Mouse (Mus musculus) lung, postnatal 10 days (tissue): ENCODE measurements around the gene Fignl2.
A peak's percentile ranks its signal among the peaks of the same experiment; 100 is the strongest.

ENCODE experiments used
- DNase-seq: peaks from one replicate; pipeline ENCODE4 v3.0.0; 2021

Gene Fignl2

DNA sequence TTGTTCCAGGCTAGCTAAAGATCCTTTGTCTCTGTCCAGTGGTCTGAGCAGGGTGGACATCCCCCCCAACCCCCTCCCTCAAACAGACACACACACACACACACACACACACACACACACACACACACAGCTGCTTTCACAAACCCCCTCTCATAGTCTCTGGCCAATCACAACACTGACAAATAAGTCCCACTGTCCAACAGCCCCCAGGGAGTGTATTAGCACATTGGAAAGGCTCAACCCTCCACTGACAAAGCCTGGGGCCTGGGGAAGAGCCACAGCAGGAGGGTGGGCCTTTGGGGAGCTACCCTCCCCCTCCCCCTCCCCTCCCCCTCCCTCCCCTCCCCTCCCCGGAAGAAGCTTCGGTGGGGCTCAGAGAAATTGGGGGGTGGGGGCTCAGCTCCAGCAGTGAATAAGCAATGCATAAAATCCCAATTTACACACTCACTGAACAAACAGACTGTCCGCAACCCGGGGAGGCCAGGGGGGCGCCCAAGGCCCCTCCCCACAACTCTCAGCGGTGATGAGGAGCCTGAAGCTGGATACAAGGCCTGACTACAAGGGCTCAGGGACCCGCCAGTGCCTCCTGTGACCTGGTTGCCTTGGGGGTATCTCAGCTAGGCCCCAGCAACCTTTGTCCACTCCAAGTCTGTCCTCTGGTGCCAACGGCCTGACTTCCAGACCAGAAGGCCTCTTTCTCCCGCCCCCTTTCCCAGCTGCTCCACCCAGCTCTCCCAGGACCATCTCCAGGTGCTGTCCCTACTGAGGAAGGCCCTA, 11.3 kb downstream of the Fignl2 start:
- no peak for DNase-seq

DNA sequence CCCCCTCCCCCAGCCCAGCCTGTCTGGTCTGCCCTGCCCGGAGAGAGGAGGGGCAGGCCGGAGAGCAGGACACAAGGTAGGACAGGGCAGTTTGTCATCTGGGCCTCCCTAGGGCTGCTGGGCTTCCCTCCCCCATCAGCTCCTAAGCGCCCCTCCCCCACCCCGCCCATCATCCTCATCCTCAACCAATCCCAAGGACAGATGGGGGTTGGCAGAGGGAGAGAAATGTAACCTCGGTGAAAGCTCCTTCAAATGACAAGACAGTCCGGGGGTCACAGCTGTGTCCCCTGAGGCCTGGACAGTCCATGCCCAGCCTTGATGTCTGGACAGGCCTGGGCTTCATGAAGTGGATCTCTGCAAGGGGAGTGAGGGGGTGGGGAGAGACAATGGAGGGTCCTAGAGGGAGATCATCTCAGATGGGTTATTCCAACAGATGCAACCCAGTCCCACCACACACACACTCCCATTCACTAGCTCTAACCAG, 12.0 kb downstream of the Fignl2 start:
- DNase-seq = no peak

DNA sequence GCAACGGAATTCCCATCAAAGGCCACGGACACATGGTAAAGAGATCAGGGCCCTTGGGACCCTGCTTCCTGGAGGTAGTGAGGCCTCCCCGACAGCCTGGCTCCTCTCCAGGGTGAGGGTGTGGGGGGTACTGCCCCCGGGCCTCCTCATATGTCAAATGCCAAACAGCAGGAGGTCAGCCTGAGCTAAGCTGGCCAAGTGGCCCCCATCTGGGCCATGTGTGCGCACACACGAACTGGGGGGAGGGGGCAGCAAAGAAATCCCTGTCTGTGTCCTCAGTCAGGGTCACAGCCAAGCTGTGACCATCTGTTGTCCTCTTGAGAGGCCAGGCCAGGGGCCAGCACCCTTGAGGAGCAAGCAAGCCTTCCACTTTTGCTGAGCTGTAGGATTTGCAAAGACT, 13.3 kb downstream of the Fignl2 start:
- DNase-seq = peak; percentile 76

DNA sequence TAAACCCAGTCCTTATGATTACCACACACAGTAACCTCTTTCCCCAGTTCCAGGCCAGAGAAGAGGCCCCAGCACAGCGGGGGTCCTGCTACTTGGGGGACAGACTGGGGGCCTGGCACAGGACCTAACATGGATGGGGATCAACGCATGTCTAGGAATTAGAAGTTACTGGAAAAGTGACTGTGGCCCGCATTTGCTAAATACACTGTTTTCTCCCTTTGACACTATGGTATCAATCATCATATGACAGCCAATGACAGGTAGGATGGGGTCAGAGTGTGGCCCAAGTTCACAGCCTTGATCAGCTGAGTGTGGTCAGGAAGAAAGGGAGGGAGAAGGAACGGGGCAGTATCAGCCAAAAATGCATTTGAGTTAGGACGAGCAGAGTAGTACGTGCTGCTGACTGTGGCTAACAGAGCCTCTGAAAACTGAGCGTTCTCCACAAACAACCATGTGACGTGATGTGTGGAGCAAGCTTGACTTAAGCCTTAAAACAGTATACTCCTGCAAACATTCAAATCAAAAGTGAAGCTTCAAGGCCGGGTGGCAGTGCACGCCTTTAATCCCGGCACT, 18.0 kb downstream of the Fignl2 start:
- DNase-seq = no peak

DNA sequence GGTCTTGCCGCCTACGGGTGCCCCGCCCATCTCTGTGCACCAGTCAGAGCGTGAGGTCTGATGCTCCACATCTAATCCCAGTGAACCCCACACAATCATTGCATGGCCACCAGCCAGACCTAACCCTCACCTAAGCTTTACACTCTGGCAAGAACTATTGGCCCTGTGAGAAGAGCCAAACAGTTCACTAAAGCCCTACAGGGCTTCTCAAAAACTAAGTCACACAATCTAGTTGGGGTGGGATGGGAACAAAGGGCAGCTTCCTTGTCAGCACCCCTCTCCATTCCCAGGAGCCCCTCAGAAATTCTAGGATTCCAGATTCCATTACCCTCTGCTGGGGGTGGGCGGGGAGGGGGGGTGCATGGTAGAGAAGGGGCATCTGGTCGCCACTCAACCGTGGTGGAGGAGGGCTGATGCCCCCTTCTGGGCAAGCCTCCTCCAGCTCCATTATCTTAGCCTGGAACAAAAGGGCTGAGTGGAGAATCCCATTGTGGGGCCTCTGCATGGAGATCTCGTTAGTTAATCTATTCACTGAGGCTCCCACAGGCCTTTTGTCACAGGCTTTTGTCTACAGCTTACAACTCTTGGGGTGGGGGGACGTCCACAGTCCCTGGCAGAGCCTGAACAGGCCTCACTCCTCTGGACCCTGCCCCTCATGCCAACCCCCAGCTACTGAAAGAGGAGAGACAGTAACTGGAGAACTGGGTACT, 18.6 kb downstream of the Fignl2 start:
- no peak for DNase-seq

DNA sequence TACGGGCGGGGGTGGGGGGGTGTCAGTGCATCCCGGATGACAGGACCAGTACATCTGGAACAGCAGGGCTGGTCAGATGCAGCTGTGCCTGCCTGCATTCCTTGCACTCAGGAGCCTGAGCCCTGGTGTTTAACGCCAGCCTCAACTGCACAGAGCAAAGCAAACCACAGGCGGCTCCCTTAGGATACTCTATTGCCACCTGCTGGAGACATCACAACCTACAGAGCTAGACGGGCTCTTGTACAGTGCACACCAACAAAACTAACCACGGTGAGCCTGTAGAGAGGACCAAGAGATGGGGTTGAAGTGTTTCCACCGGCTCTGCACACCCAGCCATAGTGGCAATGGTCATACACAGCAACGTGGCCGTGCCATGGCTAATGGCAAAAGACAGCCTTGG, 22.1 kb downstream of the Fignl2 start:
- peak; percentile 82 for DNase-seq

DNA sequence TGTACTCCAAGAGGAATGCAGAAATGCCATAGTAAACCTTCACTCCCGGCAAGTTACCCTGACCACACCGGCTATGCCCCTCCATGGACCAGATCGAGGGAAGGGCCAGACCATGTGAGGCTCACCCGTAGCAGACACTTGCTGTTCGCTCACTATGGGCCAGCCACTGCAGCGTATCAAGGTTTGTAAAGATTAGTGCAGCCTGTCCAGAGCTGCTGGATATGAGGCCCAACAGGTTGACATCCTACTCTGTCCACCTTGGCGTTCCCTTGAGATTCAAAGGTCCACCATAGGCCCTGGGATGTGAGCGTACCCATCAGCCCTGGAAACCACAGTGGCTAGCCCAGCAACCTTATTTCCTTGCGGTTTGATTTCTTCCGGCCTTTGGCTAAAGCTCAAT, 23.8 kb downstream of the Fignl2 start:
- DNase-seq = no peak

DNA sequence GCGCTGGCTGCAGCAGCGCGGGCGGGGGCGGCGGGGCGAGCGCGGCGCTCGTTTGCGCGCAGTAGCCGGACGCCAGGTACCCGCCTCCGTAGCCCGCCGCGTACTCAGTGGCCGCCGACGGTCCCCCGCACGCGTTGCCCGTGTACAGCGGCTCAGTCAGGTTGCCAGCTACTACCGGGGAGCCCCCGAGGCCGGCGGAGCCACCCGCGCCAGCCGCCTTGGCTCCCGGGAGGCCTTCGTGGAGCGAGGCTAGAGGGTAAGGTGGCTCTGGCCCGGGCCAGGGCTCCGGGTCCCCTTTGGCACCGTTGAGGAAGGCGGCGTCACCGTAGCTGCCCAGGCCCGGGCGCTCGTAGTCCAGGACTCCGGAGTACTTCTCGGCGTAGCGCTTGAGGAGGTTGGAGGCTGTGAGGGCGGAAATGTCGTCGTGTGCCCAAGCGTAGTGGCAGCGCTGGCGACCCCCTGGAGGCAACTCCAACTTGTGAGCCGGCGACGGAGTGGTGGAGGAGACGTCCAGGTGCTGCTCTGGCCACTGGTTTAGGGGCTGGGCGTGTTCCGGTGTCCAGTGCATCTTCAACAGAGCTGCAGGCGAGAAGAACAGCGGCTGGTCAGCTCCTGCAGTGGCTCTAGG, 24.4 kb downstream of the Fignl2 start:
- DNase-seq = no peak

DNA sequence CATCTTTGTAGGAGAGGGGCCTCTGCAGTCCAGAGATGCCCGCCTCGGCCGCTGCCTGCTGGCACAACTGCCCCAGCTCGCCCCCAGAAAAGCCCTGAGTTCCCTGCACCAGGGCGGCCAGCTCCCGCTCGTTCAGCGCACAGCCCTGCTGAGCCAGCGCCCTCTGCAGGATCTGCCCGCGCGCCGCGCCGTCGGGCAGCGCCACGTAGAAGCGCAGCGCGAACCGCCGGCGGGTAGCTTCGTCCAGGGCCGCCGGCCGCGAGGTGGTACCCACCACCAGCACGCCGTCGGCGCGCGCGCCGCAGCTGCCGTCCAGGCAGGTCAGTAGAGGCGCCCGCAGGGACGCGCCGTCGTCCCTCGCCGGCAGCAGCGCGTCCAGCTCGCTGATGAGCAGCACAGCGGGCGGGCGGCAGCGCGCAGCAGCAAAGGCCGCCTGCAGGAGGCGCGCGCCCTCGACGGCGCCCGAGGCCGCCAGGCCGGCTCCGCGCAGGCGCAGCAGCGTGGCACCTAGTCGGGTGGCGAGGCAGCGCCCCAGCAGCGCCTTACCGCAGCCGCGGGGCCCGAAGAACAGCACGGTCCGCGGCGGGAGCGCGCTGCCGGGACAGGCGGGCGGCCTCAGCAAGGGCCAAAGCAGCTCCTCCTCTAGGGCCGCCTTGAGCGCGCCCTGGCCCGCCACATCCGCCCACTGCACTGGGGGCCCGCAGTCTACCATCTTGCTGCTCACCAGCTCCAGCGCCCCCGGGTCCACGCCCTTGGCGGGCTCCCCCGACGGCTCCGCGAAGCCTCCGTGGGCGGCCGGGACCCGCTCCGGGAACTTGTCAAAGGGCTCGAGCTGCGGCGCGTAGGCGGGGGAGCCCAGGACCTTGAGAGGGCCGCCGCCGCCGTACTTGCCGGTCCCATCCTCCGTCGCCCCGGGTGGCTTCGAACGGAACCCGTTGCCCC, 25.5 kb downstream of the Fignl2 start:
- DNase-seq = no peak

DNA sequence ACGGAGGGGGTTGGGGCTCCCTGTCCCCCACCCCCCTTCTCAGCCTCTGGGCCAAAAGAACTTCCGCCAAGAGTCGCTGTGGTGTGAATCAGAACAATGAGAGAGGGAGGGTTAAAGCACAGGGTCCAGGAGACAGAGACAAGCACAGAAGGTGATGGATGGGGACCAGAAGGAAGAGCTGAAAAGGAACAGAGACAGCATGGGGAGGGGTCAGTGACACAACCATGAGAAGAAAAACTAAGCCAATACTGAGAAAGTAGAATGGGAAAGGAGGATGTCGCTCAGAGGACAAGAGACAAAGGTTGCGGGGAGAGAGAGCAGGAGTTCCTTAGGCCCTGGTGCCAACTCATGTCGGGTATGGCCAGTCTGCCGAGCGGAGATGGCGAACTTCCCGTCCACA, 26.5 kb downstream of the Fignl2 start:
- DNase-seq = no peak

DNA sequence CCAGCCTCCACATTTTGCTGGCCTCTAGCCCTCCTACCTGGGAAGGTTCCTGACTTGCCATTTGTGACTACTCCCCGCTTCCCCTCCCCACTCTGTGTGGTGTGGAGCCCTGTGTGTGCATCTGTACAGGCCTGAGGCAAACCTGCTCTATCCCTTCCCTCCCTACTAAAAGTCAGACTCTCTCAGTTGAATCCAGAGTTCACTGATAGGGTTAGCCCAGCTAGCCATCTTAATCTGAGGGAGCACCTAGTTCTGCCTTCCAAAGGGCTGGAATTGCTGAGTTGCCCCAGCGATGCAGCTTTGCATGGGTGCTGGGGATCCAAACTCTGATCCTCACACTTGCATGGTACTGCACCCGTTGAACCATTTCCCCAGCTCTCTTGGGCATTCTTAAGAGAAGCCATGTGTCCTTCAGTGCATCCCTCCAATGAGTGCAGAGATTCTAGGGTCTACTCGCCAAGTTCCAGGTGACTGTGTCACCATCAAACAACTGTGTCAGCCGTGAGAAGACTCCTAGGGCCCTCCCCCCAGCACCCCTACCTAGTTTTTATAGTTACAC, 29.9 kb downstream of the Fignl2 start:
- DNase-seq = no peak

DNA sequence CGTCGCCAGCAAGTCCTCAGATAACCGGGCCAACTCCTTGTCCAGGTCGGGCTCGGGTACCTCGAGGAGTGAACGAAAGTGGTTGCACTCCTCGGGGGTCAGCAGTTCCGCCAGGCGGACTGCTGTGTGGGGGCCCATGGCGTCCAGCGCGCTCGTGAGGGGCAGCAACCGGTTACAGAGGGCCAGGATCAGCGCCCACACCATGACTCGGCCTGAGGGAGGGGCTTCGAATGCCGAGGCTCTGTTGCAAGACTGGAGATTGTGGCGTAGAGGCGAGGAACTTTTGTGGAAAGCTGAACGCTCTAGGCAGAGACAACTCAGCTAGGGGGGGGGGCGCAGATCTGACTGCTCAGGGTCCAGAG, 31.2 kb downstream of the Fignl2 start, which contains the start of gene Gm47841:
Gene Gm47841, minus strand, starts transcription at position 204 of the 362 bp plus-strand sequence.
- DNase-seq = peak; percentile 66

DNA sequence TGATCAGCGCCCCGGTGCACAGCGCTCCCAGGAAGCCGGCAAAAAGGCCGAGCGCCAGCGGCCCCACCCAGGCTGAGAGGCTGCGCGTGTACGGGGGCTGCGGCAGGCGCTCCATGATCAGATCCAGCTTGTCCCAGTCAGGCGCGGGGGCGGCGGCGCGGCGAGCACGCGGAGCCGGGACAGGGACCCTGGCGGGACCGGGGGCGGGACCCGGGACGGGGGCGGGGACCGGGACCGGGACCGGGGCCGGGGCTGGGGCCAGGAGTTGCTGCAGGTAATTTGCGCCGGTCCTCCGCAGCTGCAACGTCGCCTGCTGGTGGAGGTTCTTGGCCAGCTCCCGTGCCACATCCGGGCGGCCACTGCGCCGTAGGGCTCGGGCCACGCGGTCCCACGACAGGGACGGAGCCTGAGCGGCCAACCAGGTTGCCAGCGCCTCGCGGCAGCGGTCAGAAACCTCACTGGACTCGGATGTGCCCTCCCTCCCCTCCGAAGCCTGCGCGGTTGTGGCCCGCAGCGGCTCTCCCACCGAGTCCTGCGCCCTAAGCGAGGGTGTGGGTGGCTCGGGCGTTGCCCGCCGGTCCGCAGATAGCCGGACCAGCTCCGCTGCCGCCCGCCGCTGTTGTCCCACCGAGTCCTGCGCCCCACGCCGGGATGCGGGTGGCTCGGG, 31.7 kb downstream of the Fignl2 start:
- peak; percentile 64 for DNase-seq

DNA sequence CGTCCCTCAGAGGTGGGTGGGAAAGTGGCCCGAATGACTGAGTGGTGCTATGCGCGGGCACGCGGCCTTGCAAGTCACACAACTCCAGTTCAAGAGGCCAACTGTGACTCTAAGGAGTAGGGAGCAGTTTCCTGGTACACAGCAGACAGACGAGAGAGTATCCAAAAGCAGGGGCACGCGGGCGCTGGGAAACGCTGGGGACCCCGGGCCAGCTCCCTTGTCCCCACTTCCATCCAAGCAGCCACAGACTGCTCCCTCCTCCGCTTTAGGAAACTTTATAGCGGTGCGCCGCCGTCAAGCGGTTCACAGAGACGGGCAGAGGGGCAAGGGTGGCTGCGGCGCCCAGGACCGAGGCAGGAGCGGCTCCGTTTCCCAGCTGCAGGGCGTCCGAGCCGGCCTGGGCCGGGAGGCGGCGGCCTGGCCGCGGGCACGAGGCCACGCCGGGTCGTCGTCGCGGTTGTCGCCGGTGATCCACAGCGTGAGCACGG, 32.3 kb downstream of the Fignl2 start:
- no peak for DNase-seq

DNA sequence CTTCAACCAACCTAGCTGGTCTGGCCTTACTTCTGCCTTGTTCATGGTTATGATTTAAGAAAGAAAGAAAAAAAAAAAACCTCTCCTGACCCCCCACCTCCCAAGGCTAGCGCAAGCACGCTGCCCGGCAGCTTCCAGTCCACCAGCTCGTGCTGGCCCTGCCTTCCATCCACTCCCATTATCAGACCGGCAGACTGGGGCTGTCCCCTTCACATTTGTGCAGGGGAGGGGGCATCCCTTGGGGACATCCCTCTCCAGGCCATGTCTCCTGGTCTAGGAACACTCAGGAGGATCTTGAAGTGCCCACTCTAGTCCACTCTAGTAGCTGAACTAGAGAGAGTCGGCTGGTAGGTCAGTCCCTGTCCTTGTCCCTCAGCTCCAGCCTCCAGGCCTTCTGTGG, 33.8 kb downstream of the Fignl2 start:
- no peak for DNase-seq

DNA sequence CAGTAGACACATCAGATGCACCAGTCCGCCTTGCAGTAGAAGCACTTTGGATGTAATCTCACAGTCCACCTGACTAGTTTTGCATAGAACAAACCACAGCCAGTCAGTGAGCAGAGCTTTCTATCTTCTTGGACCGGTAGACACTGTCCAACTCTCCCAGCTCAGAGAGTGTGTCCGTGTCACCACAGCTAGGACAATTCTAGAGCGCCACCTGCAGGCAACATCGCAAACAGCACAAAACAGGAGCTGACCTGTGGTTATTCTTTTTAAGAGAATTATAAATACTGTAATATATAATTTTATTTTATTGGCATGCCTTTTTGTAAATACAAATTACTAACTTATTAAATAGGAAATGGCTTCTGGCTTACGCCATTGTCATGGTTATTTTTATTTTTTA, 35.8 kb downstream of the Fignl2 start:
- peak; percentile 80 for DNase-seq

DNA sequence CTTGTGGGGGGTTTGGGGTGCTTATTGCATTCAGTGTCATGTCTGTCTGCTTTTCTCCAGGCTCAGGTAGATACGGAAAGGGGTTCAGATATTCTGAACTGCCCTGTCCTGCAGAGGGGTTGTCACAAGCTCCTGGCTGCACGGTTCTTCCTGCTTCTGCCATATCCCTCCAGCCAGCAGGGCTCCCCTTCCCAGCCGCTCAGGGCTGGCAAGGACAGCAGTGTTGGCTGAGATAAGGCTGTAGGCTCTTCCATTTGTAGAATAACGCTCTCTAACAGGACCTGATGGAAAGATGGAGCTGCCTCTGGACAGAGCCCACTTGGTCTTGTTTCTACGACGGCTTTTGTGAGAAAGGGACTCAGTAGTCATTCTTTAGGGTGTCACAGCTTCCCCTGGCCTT, 36.4 kb downstream of the Fignl2 start:
- DNase-seq = no peak

DNA sequence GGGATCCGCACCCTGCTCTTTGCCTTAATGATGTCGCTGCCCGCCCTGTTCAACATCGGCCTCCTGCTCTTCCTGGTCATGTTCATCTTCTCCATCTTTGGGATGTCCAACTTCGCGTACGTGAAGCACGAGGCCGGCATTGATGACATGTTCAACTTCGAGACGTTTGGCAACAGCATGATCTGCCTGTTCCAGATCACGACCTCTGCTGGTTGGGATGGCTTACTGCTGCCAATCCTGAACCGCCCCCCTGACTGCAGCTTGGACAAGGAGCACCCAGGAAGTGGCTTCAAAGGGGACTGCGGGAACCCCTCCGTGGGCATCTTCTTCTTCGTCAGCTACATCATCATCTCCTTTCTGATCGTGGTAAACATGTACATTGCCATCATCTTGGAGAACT, 38.7 kb downstream of the Fignl2 start:
- DNase-seq = peak; percentile 60

DNA sequence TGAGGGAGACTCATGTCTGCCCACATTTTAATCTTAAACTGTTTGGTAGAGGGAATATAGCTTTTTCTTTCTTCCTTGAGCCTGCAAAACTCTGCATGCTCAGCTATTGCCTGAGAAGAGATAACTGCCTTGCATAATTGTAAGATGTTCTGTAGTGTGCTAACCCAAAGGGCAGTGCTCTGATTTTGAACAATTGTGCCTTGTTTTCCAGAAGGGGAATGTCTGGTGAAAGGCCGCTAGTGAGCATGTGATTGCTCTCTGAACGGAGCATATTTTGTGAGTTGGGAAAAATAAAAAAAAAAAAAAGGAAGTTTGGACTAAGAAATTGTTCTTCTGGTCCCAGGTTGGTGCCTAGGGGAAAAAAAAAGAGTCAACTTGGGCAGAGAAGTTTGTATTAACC, 49.4 kb downstream of the Fignl2 start:
- DNase-seq = no peak

DNA sequence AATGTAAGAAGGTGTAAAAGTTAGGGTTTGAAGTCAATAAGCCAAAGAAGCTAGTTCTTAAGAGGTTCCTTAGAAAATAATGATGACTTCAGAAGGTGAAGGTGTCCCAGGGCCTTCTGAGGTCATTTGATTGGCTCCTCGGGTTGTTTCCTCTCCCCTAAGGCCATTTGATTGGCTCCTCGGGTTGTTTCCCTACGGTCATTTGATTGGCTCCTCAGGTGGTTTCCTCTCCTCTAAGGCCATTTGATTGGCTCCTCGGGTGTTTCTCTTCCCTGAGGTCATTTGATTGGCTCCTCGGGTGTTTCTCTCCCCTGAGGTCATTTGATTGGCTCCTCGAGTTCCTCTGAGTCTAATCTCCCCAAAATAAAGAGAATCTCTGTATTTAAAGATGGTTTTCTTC, 67.0 kb downstream of the Fignl2 start:
- DNase-seq = no peak

DNA sequence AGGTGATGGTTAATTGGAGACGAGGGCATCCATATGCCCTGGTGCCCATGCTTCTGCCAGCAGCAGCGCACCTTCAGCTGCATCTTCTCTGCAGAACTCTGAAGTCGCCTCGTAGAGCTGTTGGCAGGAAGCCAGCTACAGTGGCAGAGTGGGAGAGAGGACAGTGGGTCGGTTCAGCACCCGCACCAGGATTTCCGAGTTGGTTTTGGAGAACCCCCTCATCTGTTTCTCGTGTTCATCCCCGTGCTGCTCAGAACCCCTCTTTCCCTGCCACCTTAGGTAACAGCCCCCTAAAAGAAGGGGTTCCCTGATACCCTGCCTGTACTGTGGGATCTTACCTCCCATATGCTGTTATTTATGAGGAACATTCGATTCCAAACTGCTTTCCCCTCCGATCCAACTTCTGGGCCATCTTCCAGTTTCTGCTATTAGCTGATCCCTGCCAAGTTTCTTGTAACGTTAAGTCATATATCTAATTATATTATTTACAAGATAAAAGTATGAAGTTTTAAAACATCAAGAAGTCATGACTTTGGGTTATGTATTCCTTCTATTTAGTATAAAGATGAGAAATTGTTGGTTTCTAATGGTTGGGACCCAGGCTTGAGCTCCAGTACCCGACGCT, 69.9 kb downstream of the Fignl2 start:
- peak; percentile 23 for DNase-seq
